Mouse (Mus musculus) lung, adult 2 months (tissue): Measurements from ENCODE around the gene Polr2i.

ENCODE experiments used
- CTCF ChIP-seq: fragments of 200-500 bp; IDR thresholded peaks from 2 replicates; pipeline ENCODE4 v1.5.1; 2011; ENCODE audit warnings: mild to moderate bottlenecking, low read length, control low read depth; ENCODE audit not compliant: insufficient read depth
- POLR2A ChIP-seq: fragments of 200-500 bp; IDR thresholded peaks from 2 replicates; pipeline ENCODE4 v1.6.1; 2011; ENCODE audit warnings: low read depth, mild to moderate bottlenecking, control low read depth, low read length, borderline replicate concordance; ENCODE audit errors: extremely low read depth

DNA sequence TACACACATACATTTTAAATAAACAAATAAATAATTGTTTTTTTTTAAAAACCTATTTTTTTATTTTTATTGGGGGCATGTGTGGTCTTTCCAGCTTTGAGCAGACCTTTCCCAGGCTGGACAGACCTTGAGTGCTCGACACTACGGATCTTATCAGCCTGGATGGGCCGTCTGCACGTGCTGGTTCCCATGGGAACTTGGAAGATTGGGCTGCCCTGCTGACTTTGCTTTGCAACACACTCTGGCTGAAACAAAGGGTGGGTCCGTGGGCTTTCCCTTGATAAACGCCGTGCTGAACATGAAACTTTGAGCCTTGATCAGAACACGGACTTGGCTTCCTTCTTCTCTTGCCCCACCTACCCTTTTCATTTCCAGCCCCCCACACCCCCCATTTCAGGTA lies 27.4 kb upstream of the Polr2i start:
- TF ChIP-seq CTCF (no peak), POLR2A (no peak)
